Mouse (Mus musculus) right cerebral cortex, postnatal 10 days (tissue): ENCODE data around the gene Bmp2.
A peak's percentile ranks its signal among the peaks of the same experiment; 100 is the strongest.

Experiments
- DNase-seq, 2 experiments: peaks; one replicate each; pipeline ENCODE4 v3.0.0; 2021; ENCODE audit warnings: low spot score in 2 of 2

Gene Bmp2

DNA sequence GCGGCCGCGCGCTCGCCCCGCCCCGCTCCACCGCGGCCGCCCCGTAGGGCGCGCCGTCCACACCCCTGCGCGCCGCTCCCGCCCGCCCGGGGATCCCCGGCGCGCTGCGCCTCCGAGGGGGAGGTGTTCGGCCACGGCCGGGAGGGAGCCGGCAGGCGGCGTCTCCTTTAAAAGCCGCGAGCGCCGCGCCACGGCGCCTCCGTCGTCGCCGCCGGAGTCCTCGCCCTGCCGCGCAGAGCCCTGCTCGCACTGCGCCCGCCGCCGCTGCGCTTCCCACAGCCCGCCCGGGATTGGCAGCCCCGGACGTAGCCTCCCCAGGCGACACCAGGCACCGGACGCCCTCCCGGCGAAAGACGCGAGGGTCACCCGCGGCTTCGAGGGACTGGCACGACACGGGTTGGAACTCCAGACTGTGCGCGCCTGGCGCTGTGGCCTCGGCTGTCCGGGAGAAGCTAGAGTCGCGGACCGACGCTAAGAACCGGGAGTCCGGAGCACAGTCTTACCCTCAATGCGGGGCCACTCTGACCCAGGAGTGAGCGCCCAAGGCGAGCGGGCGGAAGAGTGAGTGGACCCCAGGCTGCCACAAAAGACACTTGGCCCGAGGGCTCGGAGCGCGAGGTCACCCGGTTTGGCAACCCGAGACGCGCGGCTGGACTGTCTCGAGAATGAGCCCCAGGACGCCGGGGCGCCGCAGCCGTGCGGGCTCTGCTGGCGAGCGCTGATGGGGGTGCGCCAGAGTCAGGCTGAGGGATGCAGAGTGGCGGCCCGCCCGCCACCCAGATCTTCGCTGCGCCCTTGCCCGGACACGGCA lies at the start of gene Bmp2:
Bmp2 (plus strand) TSS at position 129 of the 811 bp plus-strand sequence.
- DNase-seq = peak; percentile 62 to 70

DNA sequence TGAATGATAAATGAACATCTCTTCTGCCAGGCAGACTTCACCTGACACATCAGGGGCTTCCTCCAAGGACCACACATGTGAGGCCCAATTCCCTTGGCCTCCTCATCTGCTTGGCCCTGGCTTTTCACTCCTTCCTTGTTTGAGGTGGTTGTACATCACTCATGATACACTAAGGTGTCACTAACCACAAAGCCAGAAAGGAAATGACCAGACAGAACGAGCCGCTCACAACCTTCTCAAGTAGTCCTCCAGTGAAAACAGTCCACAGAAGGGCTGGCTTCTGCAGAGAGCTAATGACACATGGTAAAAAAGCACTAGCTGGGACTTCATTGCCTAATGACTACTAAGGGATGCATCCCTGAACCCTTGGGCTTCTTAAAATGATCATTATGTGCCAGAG lies 46.3 kb upstream of the Bmp2 start:
- no peak for DNase-seq

DNA sequence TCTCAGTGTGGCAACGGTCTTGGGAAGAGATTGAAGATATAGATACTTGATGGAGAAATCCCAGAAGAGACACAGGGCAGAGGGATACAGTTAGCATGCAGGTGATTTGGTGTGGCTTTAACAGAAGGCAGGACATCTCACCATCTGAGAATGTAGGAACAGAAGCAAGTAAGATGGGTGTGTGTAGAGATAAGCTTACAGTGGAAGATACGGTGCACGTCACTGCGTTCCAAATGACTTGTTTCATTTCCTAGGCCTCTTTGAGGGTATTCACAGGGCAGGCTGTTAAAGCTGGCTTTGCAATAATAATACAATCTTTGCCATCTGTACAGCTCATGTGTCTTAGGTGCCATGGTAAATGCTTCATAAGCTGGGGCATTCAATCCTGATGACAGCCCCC lies 44.9 kb upstream of the Bmp2 start:
- no peak for DNase-seq

DNA sequence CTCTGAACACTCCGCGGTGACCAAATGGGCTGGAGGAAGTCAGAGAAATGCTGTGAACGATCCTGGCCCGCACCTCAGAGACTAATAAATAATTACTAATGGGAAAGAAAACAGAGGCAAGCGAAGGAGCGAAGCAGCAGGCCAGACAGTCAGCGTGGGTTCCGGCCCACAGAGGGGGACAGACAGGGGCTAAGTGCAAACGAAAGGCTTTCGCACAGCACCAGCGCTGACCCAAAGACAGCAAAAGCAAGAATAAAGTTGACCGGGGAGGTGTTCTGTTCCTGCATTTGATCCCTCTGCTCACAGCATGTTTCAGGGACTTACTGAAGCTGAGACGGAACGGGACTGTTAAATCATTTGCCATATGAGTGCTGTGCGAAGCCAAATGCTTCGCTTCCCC lies 42.8 kb upstream of the Bmp2 start:
- no peak for DNase-seq

DNA sequence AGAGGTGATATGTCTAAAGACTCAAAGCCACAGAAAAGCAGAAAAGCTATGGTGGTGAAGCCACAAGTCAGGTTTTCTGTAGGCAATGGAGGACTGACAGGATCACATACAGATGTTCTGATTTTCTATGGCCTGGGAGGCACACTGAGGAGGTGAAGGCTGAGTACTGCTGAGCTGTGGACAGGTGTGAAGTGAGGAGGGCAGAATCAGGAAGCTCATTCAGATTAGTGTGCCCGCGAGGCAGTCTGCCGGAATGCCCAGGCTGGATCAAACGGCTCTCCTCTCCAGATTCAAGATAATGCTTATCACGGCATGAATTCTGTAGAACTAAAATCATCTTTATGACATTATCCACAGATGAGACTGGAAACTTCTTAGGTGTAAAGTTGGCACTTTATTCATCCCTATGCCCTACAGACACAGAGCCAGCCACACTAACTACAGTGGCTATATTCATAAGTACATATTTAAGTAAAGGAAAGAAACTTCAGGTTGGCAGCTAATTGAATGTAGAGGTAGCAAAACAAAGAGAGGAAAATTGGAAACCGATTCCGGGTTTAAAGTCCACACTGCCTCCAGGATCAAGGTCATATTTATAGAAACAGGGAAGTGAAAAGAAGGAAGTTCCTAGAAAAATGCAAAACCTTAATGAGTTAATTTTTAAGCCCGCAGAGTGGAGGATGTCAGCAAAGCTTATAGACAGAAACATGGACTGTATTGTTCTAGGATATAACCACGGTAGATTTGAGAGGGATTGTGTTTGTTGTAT lies 40.8 kb upstream of the Bmp2 start:
- no peak for DNase-seq

DNA sequence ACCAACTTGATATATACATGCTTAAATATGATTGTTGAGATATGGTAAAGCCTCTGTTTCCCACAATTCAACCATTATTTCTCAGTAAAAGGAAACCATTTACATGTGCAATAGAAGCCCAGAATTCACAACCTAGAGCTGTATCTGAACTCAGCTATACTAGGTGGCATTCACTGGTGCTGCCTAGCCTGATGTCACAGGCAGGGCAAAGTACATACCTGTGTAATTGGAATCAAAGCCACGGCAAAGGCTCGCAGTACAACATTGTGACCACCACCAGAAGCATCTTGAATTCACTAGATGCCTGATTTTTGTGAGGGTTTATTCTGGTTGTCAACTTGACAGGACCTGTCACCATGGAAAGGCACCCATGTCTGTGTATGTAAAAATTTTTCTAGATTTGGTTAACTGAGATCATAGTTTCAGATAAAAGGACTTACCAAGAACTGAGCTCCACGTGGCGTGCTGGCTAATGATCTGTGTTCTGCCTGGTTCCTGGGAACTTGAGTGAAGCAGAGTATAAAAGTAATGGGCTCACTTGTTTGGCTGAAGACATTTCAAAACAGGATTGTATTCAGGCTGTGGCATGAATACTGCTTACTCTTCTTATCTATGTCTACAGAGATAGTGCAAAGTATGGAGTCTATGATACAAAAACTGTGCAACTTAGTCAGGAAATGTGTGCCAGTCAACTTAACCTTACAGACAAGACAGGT lies 35.5 kb upstream of the Bmp2 start:
- no peak for DNase-seq

DNA sequence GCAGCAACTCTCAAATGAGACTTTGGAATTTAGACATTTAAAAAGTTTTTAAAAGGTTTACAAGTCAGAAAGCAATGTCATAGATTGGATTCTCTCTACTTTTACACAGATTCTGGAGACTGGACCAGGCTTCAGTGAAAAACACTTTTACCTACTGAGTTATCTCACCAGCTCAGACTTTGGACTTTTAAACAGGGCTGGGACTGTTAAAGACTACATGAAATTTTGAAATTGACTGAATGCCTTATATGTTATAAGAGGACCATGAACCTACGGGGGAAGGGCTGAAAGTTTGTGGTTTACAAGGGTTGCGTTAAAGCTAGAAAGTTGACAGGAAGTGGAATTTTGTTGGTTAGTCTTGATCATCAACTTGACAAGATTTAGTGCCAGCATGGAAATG lies 34.1 kb upstream of the Bmp2 start:
- no peak for DNase-seq

DNA sequence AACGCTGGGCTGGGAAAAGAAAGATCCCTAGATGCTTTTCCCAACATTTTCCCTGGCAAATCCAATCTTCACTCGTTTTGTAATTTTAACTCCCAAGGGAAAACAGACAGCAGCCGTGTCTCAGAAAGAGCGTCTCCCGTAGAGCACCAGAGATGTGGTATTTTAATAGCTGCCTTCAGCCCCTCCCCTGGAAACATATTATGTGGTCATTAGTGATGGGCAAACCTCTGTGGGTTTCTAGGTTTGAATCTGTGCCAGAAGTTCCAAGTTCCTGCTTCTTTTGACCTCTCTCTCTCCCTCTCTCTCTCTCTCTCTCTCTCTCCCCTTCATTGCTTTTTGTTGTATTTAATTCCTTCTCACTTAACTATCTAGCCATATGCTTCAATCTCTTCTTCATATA lies 30.8 kb upstream of the Bmp2 start:
- no peak for DNase-seq

DNA sequence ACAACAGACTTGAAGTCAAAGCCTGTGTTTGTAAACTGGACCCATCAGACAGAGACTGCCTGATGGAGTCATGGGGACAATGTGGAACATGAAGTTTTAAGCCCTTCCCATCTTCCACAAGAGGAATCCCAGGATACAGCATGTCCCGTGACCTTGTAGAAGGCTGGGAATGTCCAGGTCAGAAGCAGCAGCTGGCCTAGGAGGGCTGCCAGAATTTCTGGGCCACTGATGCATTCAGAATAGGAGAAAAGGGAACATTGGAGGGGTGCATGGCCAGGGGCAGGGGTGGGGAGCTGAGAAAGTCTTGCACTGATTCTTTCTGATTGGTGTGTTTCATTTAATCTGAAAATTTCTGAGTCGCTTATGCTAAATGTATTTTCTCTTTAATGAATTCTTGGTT lies 29.8 kb upstream of the Bmp2 start:
- no peak for DNase-seq

DNA sequence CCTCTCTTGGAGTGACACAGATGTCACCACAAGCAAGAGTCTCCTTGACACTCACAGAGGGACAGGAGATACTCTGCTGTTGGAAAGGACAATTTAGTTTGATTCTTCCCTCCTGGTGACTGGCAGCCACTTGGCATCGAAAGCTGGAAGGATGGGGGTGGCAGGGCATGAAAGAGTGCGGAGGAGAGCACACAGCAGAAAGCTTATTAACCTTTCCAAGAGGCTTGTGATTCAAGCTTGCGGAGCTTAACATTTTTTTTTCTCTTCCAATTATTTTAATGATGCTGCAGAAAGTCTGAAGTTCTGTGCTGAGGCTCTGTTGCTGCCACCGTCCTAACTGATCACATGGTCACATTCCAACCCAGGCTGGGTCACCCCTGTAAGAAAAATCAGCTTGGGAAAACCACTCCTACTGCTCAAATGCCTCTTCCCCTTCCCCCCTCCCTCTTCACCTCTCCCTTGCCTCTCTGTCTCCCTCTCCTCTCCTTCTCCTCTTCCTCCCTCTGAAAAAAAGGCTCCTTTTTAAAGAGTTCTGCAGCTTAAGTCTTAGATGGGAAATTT lies 26.3 kb upstream of the Bmp2 start:
- no peak for DNase-seq

DNA sequence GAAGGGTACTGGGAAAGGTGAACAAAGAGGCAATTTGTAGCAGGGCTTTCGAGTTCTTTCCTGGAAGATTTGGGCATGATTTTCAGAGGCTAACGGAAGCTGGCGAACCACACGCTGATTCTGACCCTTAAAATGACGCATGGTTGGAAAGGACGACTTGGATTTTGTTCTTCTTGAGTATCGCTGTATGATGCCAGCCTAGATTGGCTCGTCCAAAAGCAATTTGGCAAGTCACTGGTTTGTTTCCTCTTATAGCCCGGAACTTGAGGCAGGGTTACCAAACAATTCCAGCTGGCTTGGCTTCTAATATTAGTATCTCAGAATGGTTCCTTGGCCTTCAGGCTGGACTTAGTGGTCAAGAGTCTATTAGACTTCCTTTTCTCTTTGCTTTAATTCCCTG lies 22.6 kb upstream of the Bmp2 start:
- DNase-seq = no peak

DNA sequence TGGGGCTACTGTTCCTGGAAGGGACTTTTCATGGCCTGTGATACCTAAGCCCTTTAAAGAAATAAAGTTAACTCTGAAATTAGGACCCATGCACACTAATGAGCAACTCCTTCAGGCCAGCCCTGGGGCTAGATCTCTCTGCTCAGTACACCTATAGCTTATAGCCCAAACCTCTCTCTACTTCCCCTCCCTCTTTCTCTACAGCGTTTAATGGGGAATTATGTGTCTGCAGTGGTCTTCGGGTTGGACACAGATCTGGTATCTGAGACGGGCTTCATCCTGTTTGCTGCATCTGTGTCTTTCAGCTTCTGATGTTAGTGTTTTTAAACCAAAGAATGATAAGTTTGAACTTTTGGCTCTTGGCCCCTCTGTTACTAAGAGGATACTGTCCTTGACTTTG lies 18.9 kb upstream of the Bmp2 start:
- DNase-seq = no peak

DNA sequence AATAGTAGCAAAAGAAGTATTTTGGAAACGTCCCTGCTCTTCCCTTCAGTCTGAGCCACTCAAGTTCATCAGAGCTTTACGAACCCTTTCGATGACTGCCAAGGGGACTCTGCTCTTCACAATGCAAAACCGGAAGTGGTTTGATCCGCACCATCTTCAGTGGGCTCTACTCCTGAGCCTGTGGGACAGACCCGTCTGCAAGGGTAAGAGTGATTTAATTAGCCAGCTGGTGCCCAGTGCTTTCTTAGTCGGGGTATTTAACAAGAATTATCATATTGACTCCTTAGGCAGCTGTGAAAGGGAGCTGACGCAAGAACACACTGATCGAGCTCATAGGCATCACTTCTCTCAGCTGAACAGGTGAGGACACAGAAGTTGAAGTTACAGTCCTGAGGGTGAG lies 16.5 kb upstream of the Bmp2 start:
- no peak for DNase-seq

DNA sequence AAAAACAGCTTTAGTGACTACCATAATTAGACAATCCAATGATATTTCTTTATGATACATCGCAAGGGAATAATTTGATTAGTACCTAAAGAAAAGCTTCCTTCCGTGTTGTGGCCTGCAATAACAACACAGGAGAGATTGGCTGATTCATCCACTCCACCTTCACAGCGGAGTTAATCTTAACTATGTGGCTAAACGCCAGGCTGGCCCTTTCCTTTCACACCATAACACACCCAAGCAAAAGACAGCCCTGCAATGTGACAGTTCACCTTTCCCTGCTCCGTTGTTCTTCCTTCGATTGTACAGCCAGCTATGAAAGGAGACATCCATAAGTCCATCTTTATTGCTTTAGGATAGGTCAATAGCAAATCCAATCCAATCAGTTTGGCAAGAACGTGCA lies 15.1 kb upstream of the Bmp2 start:
- DNase-seq = no peak

DNA sequence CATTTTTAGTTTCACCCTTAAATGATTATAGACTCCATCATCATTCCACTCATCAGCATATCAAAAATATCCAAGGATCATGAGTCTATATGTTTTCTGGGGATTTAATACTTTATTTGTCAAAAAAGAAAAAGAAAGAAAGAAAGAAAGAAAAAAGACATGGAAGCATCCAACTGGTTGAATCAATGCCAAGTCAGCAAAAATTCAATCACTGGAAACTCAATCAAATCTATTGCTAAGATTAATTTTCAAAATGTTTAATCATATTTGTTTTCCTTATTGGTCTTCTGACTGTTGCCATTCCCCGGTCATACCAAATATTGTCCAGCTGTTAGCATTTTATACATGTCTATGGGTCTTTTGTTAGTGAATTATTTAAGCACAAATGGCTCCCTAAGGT lies 11.3 kb upstream of the Bmp2 start:
- no peak for DNase-seq

DNA sequence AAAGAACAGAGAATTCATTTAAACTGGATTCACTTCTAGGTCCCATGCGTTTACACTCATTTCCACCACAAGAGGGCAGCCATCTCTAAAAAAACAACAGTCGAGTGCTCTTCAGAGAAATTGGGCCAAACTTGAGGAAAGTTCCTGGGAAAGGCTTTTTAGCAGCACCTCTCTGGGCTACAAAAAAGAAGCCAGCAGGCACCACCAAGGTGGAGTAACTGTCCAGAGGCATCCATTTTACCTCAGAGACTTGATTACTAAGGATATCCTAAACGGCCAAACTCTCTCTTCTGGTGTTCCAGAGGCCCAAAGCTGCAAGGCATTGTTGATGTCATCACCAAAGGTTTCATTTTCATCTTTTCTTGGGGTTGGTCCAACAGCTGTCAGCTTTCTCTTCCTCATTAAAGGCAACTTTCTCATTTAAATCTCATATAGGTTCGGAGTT lies 1.7 kb upstream of the Bmp2 start:
- peak; percentile 76 to 82 for DNase-seq

DNA sequence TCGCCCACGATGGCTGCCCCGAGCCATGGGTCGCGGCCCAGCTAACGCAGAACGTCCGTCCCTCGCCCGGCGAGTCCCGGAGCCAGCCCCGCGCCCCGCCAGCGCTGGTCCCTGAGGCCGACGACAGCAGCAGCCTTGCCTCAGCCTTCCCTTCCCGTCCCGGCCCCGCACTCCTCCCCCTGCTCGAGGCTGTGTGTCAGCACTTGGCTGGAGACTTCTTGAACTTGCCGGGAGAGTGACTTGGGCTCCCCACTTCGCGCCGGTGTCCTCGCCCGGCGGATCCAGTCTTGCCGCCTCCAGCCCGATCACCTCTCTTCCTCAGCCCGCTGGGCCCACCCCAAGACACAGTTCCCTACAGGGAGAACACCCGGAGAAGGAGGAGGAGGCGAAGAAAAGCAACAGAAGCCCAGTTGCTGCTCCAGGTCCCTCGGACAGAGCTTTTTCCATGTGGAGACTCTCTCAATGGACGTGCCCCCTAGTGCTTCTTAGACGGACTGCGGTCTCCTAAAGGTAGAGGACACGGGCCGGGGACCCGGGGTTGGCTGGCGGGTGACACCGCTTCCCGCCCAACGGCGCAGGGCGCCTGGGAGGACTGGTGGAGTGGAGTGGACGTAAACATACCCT lies 995 bp downstream of the Bmp2 start:
- peak in 1 of 2 experiments; percentile 26 for DNase-seq

DNA sequence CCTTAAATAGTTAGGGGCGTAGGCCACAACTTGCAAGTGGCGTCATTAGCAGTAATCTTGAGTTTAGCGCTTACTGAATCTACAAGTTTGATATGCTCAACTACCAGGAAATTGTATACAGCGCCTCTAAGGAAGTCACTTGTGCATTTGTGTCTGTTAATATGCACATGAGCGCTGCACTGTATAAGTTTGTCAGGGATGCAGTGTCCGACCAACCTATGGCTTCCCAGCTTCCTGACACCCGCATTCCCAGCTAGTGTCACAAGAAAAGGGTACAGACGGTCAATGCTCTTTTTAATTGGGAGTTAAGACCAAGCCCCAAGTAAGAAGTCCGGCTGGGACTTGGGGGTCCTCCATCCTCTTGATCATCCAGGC lies 1.9 kb downstream of the Bmp2 start:
- DNase-seq = no peak

DNA sequence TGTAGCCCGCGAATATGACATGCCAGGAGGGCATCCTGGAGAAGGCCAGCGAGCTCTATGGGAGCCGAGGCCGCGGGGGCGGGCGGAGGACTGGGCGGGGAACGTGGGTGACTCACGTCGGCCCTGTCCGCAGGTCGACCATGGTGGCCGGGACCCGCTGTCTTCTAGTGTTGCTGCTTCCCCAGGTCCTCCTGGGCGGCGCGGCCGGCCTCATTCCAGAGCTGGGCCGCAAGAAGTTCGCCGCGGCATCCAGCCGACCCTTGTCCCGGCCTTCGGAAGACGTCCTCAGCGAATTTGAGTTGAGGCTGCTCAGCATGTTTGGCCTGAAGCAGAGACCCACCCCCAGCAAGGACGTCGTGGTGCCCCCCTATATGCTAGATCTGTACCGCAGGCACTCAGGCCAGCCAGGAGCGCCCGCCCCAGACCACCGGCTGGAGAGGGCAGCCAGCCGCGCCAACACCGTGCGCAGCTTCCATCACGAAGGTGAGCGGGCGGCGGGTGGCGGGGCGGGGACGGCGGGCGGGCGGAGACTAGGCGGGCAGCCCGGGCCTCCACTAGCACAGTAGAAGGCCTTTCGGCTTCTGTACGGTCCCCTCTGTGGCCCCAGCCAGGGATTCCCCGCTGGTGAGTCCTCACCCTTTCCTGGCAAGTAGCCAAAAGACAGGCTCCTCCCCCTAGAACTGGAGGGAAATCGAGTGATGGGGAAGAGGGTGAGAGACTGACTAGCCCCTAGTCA lies 2.5 kb downstream of the Bmp2 start:
- peak in 1 of 2 experiments; percentile 32 for DNase-seq

DNA sequence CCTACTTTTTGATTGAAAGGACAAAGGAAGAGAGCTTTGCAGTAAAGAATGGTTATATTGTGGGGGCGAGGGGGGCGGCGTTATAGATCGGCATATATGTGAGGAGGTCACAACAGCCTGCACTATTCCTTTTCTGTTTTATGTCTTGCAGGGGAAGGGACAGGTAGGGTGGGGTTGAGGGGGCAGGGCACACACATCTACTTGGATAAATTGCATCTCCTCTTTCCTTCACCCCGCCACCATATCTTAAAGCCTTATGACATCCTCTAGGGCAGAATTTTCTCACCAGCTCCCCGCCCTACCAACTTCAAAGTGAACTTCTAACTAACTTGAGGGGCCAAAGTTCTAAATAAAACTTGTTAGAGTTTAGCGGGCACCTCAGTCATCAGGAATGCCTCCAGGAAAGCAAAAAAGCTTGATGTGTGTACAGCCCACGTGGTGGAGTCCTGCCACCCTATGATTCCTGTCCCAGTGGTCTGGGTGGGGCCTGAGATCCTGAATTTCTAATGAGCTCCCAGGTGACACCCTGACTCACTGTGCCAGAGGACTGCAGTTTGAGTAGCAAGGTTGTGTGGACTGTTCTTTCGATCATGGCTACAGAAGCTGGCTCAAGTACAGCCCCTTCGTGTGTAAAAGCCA lies 12.4 kb downstream of the Bmp2 start:
- no peak for DNase-seq

DNA sequence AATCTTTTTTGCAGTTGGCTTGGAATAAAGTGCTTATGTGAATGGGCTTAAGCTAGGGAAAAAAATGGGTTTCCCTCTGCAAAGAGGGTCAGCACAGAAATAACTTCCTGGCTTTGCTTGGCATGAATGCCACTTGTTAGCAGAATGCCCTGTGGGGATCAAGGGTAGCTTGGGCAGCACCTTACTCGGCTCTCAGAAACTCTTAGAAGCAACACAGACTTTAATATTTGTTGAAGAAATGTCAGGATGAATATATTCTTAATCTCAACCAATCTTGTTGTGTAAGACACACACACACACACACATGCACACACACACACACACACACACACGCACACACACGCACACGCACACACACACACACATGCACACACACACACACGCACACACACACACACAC lies 13.5 kb downstream of the Bmp2 start:
- no peak for DNase-seq
